Mouse (Mus musculus) central nervous system, embryonic 18 days (tissue): ENCODE measurements around the gene Gpr162. TPM values are rescaled to one million over a fixed set of nuclear protein-coding genes. Genes with fewer than 3 reads are reported as not detected.

ENCODE experiments used
- polyA plus RNA-seq: library from polyadenylated mRNA; depleted of rRNA; stranded (reverse); fragments of >200 nt; gene quantifications from 2 replicates; pipeline ENCODE4 v1.2.3, GENCODE M21; 2012; rRNA removed

Gpr162 gene
- 132 and 136 TPM in 2 replicates for polyA plus RNA-seq

DNA sequence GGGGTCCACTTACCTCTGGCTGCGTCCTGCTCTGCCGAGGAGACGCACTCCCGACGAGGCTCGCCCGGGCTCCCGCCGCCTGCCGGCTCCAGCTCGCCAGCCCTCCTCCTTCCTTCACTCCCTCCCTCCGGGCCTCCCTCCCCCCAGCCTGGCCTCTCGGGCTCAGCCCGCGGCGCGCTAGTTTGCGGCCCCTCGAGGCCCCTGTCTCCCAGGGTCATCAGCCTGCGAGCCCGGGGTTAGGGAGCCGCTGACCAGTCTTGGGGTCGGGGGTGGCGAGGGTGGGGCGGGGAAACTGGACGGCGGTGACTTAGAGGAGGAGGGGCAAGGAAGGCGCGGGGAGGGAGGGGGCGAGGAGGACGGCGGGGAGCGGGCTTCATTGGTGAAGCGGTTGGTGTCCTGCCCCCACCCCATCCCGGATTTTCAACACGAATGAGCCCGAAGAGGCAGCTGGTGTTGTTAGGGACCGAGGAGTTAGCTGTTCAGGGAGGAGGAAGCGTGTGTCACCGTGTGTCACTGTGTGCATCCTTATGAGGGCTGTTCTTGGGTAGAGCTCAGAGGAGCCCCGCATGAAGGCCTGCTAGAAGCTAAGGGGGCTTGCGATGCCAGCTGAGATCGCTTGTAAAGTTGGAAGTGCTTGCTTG is at the start of gene Gpr162:
Gene Gpr162 (minus strand): TSS at position 326 of the 641 bp plus-strand sequence.

DNA sequence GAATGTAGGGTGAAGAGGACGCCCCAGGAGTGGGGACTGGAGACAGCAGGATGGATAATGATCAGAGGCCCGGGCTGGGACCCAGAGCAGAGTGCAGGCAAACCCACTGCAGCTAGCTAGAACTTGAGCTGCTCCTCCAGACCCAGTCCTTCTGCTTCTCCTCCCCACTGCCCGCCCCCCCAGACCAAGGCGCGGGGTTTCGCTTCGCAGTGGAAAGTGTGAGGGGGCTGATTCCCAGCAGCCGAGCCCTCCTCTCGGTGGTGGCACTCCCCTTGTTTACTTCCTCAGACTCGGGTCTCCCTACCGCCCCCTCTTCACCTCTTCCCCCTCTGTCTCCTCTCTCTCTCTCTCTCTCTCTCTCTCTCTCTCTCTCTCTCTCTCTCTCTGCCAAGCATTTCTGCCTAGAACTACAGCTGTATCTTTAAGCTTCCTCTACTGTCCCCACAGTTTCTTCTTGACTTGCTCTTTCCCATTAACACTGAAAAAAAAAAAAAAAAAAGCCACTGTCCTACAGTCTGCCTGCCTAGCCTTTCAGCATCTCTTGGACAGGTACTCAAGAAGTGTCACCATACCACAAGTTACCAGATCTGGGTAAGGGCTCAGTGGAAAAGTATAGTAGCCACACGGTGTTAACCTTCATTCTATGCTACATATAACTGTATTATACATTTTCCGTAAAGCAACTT is 47.9 kb upstream of the Gpr162 start, which contains the start of gene Lag3:
Gene Lag3 (minus strand): TSS at position 173 of the 686 bp plus-strand sequence.

GRCm38 (mm10) chr6:124887986-124888385 is 24.2 kb upstream of the Gpr162 start, which contains the start of gene Cd4:
Cd4 (minus strand) TSS chr6:124888221.

GRCm38 (mm10) chr6:124856916-124857839 is 6.6 kb downstream of the Gpr162 start, which contains the start of gene P3h3:
P3h3 (minus strand) TSS chr6:124857752.

DNA sequence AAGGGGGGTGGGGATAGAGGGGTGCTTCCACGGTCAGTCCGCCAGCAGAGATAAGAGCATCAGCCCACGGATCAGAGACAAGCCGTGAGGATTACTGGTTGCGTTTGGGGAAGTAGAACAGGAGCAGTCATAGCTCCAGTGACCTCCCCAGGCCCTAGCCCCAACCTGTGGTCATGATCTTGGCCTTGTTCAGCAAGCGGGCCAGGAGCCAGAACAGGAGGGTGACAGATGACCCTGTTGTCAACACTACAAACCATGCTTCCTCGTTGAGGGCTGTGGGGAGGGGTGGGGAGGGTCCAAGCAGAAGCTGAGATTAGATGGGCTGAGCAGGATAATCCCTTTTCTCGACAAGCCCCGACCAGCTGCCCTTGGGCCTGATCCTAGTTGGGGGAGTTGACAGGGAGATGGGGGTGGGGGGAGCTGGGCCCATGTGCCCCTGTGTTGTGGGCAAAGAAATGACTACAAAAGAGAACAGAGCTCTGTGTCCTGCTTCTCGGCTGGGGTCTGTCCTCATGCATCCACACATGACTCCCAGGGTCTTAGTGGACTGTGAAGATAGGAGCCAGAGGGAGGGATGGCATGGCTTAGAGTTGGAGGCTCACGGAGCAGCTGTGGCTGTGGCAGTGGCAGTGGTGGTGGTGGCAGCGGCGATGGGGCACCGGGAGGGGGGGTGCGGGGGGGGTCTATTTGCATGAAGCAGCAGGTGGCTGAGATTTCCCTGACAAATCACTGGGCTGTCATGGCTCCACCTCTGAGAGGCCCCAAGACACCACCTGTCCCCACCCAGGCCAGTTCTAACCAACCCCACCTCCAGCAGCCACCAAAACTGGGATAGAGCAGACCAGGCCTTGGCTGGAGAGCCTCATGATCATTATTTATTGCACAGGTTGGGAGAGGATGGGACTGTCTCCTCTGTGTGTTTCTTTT is 23.3 kb downstream of the Gpr162 start, which contains the start of gene Gnb3:
Gene Gnb3 (minus strand): TSS at position 35 of the 927 bp plus-strand sequence.

DNA sequence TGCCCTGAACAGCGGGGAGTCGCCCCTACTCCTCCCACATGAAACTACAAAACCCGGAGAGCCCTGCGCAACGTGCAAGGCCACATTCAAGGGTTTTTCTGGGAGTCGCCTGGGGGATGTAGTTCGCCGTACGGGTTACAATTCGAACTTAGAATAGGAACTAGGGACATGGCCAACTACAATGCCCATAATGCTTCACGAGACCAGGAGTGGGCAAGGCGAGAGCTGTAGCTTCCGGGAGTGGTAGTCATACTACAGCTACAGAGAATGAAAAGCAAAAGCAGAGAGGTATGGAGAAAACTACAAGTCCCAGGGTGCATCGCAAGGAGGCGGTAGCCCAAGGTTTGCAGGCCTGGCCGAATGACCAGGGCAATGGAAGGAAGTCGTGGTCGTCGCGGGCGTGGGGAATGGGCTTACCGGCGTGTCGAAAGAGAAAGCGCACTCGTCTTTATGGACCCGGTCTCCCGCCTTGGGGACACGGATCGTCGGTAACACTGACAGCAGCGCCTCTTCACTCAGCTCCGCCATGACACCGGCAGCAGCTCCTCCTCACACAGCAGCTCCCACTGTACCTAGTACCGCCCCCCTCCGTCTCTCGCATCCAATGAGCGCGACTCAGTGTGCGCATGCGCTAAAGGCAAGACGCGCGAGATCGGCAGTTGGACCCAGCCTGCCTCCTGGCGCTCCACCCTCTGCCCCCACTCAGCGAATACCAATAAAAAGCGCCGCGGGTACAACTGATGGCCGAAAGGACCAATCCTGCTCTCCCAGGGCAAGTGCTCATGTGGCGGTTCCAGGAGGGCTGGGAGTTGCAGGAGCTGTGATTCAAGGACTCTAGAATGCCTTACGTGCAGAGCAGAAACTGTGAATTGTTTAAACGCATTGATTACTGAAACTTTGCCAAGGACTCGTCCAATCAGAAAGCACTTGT is 34.6 kb downstream of the Gpr162 start, which contains the start of the genes Usp5 and Cdca3:
Gene Usp5 (minus strand): TSS at position 617 of the 931 bp plus-strand sequence.
Gene Cdca3 (plus strand): TSS at position 680 of the 931 bp plus-strand sequence.

DNA sequence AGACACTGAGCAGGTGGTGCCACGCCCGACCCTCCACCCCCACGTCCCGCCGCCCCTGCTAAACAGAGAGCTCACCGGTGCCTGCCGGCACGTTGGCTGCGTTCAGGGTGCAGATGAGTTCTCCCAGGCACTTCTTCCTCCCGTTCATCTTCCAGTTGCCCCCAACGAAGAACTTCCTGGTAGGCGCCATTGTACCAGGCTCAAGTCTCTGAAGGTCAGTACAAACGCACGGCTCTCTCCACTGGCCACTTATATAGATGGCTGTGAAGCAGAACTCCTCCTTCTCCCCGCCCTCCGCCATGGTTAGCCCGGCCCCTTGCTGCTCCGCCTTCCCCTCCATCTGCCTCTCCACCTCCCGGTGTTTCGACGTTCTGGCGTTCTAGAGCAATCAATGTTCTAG is 49.9 kb downstream of the Gpr162 start, which contains the start of gene Tpi1:
Gene Tpi1 (minus strand): TSS at position 364 of the 400 bp plus-strand sequence.

Other genes with a start within 250 kb of the Gpr162 start
- gene C1s2, start 227.9 kb downstream of the Gpr162 start, polyA plus RNA-seq: 0.74 and 0.79 TPM in 2 replicates
- gene Lpcat3, start 201.0 kb downstream of the Gpr162 start, polyA plus RNA-seq: 48.3 and 54.5 TPM in 2 replicates
- 93.9 and 100 TPM in 2 replicates for gene Emg1, start 151.8 kb downstream of the Gpr162 start, polyA plus RNA-seq
- gene Phb2, start 151.6 kb downstream of the Gpr162 start, polyA plus RNA-seq: 139 and 149 TPM in 2 replicates
- 2.6 and 2.9 TPM in 2 replicates for gene Ptpn6, start 125.3 kb downstream of the Gpr162 start, polyA plus RNA-seq
- 564 and 575 TPM in 2 replicates for gene Grcc10, start 122.6 kb downstream of the Gpr162 start, polyA plus RNA-seq
- gene Gm45234, start 108.0 kb downstream of the Gpr162 start, polyA plus RNA-seq: not detected in 2 replicates
- gene Atn1, start 107.5 kb downstream of the Gpr162 start, polyA plus RNA-seq: 53.4 and 64.6 TPM in 2 replicates
- 119 and 125 TPM in 2 replicates for gene Eno2, start 94.3 kb downstream of the Gpr162 start, polyA plus RNA-seq
- 8.5 and 10.6 TPM in 2 replicates for gene Lrrc23, start 84.3 kb downstream of the Gpr162 start, polyA plus RNA-seq
- gene Spsb2, start 55.3 kb downstream of the Gpr162 start, polyA plus RNA-seq: 4.8 and 7.0 TPM in 2 replicates
- 410 and 448 TPM in 2 replicates for gene Tpi1, start 49.7 kb downstream of the Gpr162 start, polyA plus RNA-seq
- gene Usp5, start 34.5 kb downstream of the Gpr162 start, polyA plus RNA-seq: 147 and 151 TPM in 2 replicates
- gene Cdca3, start 34.4 kb downstream of the Gpr162 start, polyA plus RNA-seq: 23.5 and 24.3 TPM in 2 replicates
- 0.63 and 2.5 TPM in 2 replicates for gene Gnb3, start 23.7 kb downstream of the Gpr162 start, polyA plus RNA-seq
- 140 and 149 TPM in 2 replicates for gene P3h3, start 6.2 kb downstream of the Gpr162 start, polyA plus RNA-seq
- gene Cd4, start 24.2 kb upstream of the Gpr162 start, polyA plus RNA-seq: 0.13 and 0.17 TPM in 2 replicates
- gene Lag3, start 47.7 kb upstream of the Gpr162 start, polyA plus RNA-seq: 2.9 and 3.3 TPM in 2 replicates
- gene Ptms, start 56.1 kb upstream of the Gpr162 start, polyA plus RNA-seq: 1,878 and 2,539 TPM in 2 replicates
- gene Mlf2, start 67.4 kb upstream of the Gpr162 start, polyA plus RNA-seq: 582 and 592 TPM in 2 replicates
- gene Cops7a, start 101.6 kb upstream of the Gpr162 start, polyA plus RNA-seq: 141 and 143 TPM in 2 replicates
- gene Pianp, start 132.7 kb upstream of the Gpr162 start, polyA plus RNA-seq: 66.2 and 72.7 TPM in 2 replicates
- 71.6 and 74.2 TPM in 2 replicates for gene Zfp384, start 145.2 kb upstream of the Gpr162 start, polyA plus RNA-seq
- 120 and 130 TPM in 2 replicates for gene Ing4, start 175.8 kb upstream of the Gpr162 start, polyA plus RNA-seq
- gene Acrbp, start 185.7 kb upstream of the Gpr162 start, polyA plus RNA-seq: 24.3 and 28.5 TPM in 2 replicates
- 0.82 and 0.98 TPM in 2 replicates for gene Lpar5, start 203.9 kb upstream of the Gpr162 start, polyA plus RNA-seq
- gene Chd4, start 232.0 kb upstream of the Gpr162 start, polyA plus RNA-seq: 65.2 and 67.5 TPM in 2 replicates